Mouse (Mus musculus) activated CD4-positive, CD25-positive, alpha-beta regulatory T cell, adult 4 months (primary cell): ENCODE measurements around the gene Gm45716. TPM values are rescaled to one million over a fixed set of nuclear protein-coding genes. Genes with fewer than 3 reads are reported as not detected.
"Not testable (repeated sequence)": the region's sequence is repeated elsewhere in the genome, so short reads cannot be mapped to it uniquely, and the experiment has no call there.

Source experiments
- ATAC-seq: one replicate; pipeline ENCODE4 v1.8.0; 2017
- polyA plus RNA-seq, 2 experiments: library from polyadenylated mRNA; unstranded; fragments of 100-300 nt; shearing (Covaris generic); gene quantifications; one replicate each; pipeline ENCODE4 v1.2.1; 2017

The Gm45716 gene
- polyA plus RNA-seq, 2 experiments from 2014 or later, result 5.0 to 5.4 TPM

- ATAC-seq, result no peak
These were observed 64.4 kb downstream of the Gm45716 start for GRCm38 (mm10) chr11:90251923-90252322.

GRCm38 (mm10) chr11:90252366-90252765, 64.9 kb downstream of the Gm45716 start:
- ATAC-seq, result no peak

- ATAC-seq, result no peak
These were observed 67.1 kb downstream of the Gm45716 start for GRCm38 (mm10) chr11:90254536-90254935.

GRCm38 (mm10) chr11:90255687-90256086, 68.2 kb downstream of the Gm45716 start:
- ATAC-seq, result no peak

- ATAC-seq, result peak; percentile 50
These were observed 69.5 kb downstream of the Gm45716 start for GRCm38 (mm10) chr11:90256833-90257525.

GRCm38 (mm10) chr11:90258321-90258927, 70.9 kb downstream of the Gm45716 start:
- no peak for ATAC-seq

- ATAC-seq, result no peak
These were observed 71.6 kb downstream of the Gm45716 start for GRCm38 (mm10) chr11:90259071-90259470.

- ATAC-seq, result no peak
These were observed 72.3 kb downstream of the Gm45716 start for GRCm38 (mm10) chr11:90259826-90260225.

GRCm38 (mm10) chr11:90264180-90264579, 76.7 kb downstream of the Gm45716 start:
- peak; percentile 97 for ATAC-seq

GRCm38 (mm10) chr11:90265581-90265980, 78.1 kb downstream of the Gm45716 start:
- no peak for ATAC-seq

- no peak for ATAC-seq
These were observed 81.5 kb downstream of the Gm45716 start for GRCm38 (mm10) chr11:90268934-90269333.

- ATAC-seq, result no peak
These were observed 82.1 kb downstream of the Gm45716 start for GRCm38 (mm10) chr11:90269398-90270123.

- no peak for ATAC-seq
These were observed 82.8 kb downstream of the Gm45716 start for GRCm38 (mm10) chr11:90270132-90270877.

- ATAC-seq, result no peak
These were observed 86.7 kb downstream of the Gm45716 start for GRCm38 (mm10) chr11:90274187-90274586.

GRCm38 (mm10) chr11:90275663-90276062, 88.2 kb downstream of the Gm45716 start:
- ATAC-seq, result no peak

GRCm38 (mm10) chr11:90276150-90276549, 88.7 kb downstream of the Gm45716 start:
- ATAC-seq, result no peak

- no peak for ATAC-seq
These were observed 89.1 kb downstream of the Gm45716 start for GRCm38 (mm10) chr11:90276561-90276960.

- no peak for ATAC-seq
These were observed 92.6 kb downstream of the Gm45716 start for GRCm38 (mm10) chr11:90280069-90280468.

- ATAC-seq, result not testable (repeated sequence)
These were observed 94.5 kb downstream of the Gm45716 start for GRCm38 (mm10) chr11:90281943-90282342.

- no peak for ATAC-seq
These were observed 95.7 kb downstream of the Gm45716 start for GRCm38 (mm10) chr11:90283159-90283558.

GRCm38 (mm10) chr11:90283601-90284000, 96.1 kb downstream of the Gm45716 start:
- ATAC-seq, result no peak

GRCm38 (mm10) chr11:90284079-90284478, 96.6 kb downstream of the Gm45716 start:
- no peak for ATAC-seq

GRCm38 (mm10) chr11:90284623-90285022, 97.1 kb downstream of the Gm45716 start:
- no peak for ATAC-seq
